Mouse (Mus musculus) heart, adult 2 months (tissue): Measurements from ENCODE around the gene Gfm2.

Source experiments
- CTCF ChIP-seq: fragments of 200-600 bp; IDR thresholded peaks from 2 replicates; pipeline ENCODE4 v1.8.1; 2022; ENCODE audit warnings: antibody characterized with exemption, mild to moderate bottlenecking, moderate library complexity
- EP300 ChIP-seq: fragments of 200-500 bp; IDR thresholded peaks from 2 replicates; pipeline ENCODE4 v1.6.1; 2011; ENCODE audit warnings: low read depth, low read length, control low read depth; ENCODE audit not compliant: insufficient read depth

DNA sequence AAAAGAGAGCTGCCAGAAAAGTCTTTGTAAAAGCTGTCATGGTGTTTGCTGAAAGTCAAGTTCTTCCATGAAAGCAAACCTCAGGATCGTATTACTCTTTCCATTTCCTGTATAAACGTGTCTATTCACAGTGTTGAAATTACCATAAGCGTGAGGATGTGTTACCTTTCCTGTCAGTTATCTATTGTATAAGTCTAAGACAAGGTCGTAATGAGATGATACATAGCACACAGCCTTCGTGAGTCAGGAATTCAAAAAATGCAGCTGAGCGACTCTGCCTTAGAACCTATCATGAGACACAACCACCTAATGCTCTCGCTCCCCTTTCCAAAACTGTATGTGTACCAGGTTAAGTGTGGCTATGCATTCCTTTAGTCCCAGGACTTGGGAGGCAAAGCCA is 63.3 kb downstream of the Gfm2 start:
- TF ChIP-seq EP300 (no peak), CTCF (no peak)
